Mouse (Mus musculus) embryonic fibroblast, embryonic 13.5 days (primary cell): ENCODE data around the gene Erc2. TPM values are rescaled to one million over a fixed set of nuclear protein-coding genes. Genes with fewer than 3 reads are reported as not detected.

Experiments
- H3K27ac ChIP-seq: 2 replicates; pipeline ENCODE4 v1.5.1; 2012; ENCODE audit warnings: low read length, control low read depth, inconsistent platforms; ENCODE audit not compliant: insufficient read depth
- H3K4me1 ChIP-seq: 2 replicates; pipeline ENCODE4 v1.6.1; 2011; ENCODE audit warnings: low read length; ENCODE audit not compliant: control insufficient read depth, insufficient read depth
- H3K4me3 ChIP-seq: 2 replicates; pipeline ENCODE4 v1.5.1; 2011; ENCODE audit warnings: mild to moderate bottlenecking, control low read depth, low read length; ENCODE audit not compliant: insufficient read depth
- CTCF ChIP-seq: IDR thresholded peaks from 2 replicates; pipeline ENCODE4 v1.5.1; 2011; ENCODE audit warnings: mild to moderate bottlenecking, control low read depth, low read length, moderate library complexity, borderline replicate concordance; ENCODE audit not compliant: insufficient read depth
- POLR2A ChIP-seq: IDR thresholded peaks from 2 replicates; pipeline ENCODE4 v1.6.1; 2011; ENCODE audit warnings: low read depth, mild to moderate bottlenecking, control low read depth, low read length, moderate library complexity
- polyA plus RNA-seq: library from polyadenylated mRNA; stranded (reverse); fragments of >200 nt; gene quantifications from 2 replicates; pipeline ENCODE4 v1.2.4, GENCODE M21; 2011; ENCODE audit warnings: low read depth; ENCODE audit not compliant: missing spikeins, insufficient read length

Gene Erc2
- polyA plus RNA-seq, 1 experiment = 4.4 TPM

DNA sequence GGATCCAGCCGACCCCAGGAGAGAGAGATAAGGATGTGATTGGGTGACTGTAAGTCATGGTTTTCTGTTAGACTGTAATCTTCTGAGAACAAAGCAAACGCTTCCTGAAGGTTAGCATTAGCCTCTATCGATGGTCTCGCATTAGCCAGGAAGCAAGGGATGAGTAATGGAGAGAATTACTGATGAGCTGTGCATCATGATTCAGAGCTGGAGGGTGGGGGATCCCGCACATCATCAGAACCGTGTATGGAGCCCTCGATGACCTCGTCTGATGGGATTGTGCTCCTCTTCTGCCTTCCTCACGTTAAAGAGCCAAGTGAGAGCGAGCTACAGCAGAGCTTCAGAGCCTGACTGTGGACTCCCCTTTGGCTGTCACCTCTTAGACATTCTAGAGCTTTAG lies 6.5 kb downstream of the Erc2 start:
- Histone ChIP-seq H3K27ac (no peak overlapping the region), H3K4me3 (no peak overlapping the region), H3K4me1 (peaks cover 8% of the 10 kb centered on the region)
- no peak for TF ChIP-seq POLR2A

DNA sequence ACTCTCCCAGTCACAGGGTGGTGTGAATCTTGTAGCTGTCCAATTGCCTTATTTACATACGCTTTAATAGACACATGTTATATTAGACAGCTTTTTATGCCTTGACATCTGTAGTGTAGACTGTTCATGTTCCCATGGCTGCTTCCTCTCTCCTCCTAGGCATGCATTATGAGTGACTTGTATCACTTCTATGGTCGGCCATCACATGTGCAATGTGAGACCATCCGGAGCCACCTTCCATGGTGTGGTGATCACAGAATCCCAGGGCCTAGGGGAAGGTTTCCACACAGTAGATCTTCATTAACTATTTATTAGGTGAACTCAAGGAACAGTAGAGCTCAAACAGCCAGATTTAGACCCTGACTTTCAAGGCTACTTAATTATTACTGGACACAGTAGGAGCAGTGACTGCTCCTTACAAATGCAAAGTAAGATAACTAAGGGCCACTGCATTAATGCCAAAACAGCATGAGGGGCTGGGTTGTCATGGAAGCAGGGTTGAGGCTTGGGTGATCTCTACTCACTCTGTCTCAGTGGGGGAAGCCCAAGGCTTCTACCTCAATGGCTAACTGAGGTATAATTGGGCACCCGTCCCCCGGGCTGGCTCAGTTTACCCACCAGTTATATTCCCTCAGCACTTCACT lies 7.3 kb downstream of the Erc2 start:
- Histone ChIP-seq H3K27ac (no peak overlapping the region), H3K4me1 (peaks cover 8% of the 10 kb centered on the region), H3K4me3 (no peak overlapping the region)
- TF ChIP-seq CTCF (no peak), POLR2A (no peak)

DNA sequence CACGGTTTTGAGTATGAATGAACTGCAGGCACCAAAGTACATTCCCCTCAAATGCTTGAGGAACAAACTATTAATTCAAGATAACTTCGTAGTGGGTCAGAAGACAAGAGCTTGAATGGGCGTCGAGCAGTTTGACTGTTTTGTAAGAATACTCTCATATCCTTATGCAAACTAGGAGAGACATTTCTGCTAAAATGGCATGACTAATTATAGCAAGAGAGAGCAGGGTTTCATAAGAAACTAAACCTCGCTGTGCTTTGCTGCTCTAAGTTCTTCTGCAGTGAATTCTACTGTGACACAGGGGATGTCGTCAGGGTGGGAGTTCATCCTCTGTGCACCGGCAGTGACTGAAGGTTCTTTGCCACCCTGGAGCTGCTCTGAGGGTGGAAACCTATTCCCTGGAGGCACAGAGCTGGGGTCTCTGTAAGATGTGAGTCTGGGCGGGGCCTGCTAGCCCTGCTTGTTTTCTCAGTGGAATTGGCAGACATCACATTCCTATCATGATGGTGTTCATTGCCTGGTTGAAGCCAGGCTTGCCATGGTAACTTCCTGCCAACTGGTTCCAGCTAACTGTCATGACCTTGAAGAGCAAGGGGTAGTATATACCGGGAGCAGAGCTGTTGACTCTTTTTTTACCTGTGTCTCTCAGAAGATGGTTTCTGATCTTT lies 8.9 kb downstream of the Erc2 start:
- TF ChIP-seq POLR2A (no peak), CTCF (no peak)
- H3K27ac ChIP-seq = no peak overlapping the region
- peaks cover 8% of the 10 kb centered on the region for H3K4me1 ChIP-seq
- H3K4me3 ChIP-seq = no peak overlapping the region

GRCm38 (mm10) chr14:27634761-27635160 lies 12.5 kb downstream of the Erc2 start:
- TF ChIP-seq CTCF (no peak), POLR2A (no peak)
- no peak overlapping the region for H3K27ac ChIP-seq
- 0 out of 2 replicates have a peak, but pooled peaks cover 2% of the 10 kb centered on the region for H3K4me1 ChIP-seq
- H3K4me3 ChIP-seq = no peak overlapping the region

GRCm38 (mm10) chr14:27636556-27636955 lies 14.3 kb downstream of the Erc2 start:
- no peak overlapping the region for H3K27ac ChIP-seq
- 0 out of 2 replicates have a peak, but pooled peaks cover 2% of the 10 kb centered on the region for H3K4me1 ChIP-seq
- no peak for TF ChIP-seq CTCF
- no peak for TF ChIP-seq POLR2A
- no peak overlapping the region for H3K4me3 ChIP-seq

DNA sequence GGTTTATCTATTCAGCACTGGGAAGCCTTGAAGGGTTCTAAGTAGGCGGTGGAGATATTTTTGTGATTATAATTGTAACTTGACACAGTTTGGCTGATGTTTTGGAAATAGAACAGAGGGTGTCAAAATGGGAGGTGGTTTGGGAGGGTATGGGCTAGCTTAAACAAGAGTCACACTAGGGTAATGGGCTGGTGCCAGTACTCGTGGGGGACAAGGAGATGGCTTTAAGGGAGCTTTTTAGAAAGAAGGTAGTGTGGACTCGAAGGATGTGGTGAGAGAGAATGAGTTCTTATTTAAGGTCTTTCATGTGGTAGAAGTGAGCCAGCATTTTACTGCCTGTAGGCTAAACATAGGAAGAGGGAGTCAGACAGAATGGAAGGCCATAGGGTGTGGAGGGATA lies 19.2 kb downstream of the Erc2 start:
- Histone ChIP-seq H3K4me1 (0 out of 2 replicates have a peak, but pooled peaks cover 2% of the 10 kb centered on the region), H3K27ac (no peak overlapping the region), H3K4me3 (no peak overlapping the region)
- TF ChIP-seq CTCF (no peak), POLR2A (no peak)

- Histone ChIP-seq H3K4me1 (no peaks in the 10 kb centered on the region), H3K4me3 (no peak overlapping the region), H3K27ac (no peak overlapping the region)
- no peak for TF ChIP-seq POLR2A
- TF ChIP-seq CTCF = no peak
These were observed 20.8 kb downstream of the Erc2 start for GRCm38 (mm10) chr14:27642981-27643380.

DNA sequence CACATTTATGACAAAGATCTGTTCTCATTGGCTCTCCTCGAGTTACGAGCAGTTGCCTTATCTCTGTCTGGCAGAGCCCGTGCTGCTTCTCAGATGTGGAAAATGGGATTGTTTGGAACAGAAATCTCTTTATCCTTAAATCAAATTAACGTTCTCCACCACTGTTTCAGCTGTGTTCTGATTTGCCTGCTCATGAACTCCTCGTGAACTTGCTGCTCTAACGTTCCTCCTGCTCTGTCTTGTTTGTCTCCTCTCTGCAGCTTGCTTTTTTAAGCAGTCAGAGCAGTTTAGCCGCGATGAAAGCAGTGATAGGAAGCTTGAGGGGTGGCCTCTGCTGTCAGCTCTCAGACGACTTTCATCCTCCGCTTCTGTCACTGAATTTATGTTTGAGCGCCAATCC lies 32.4 kb downstream of the Erc2 start:
- Histone ChIP-seq H3K4me1 (no peaks in the 10 kb centered on the region), H3K4me3 (no peak overlapping the region), H3K27ac (no peak overlapping the region)
- no peak for TF ChIP-seq POLR2A
- no peak for TF ChIP-seq CTCF

- Histone ChIP-seq H3K4me1 (no peaks in the 10 kb centered on the region), H3K27ac (no peak overlapping the region), H3K4me3 (no peak overlapping the region)
- TF ChIP-seq POLR2A (no peak), CTCF (no peak)
These were observed 36.4 kb downstream of the Erc2 start for GRCm38 (mm10) chr14:27658616-27659015.

- H3K27ac ChIP-seq = no peak overlapping the region
- H3K4me1 ChIP-seq = no peaks in the 10 kb centered on the region
- H3K4me3 ChIP-seq = no peak overlapping the region
- TF ChIP-seq POLR2A = no peak
- TF ChIP-seq CTCF = no peak
These were observed 39.2 kb downstream of the Erc2 start for GRCm38 (mm10) chr14:27661466-27661865.
